Mouse (Mus musculus) hindbrain, embryonic 13.5 days (tissue): ENCODE results near the gene Gm7861. TPM values are rescaled to one million over a fixed set of nuclear protein-coding genes. Genes with fewer than 3 reads are reported as not detected.
"Not testable (repeated sequence)": the region's sequence is repeated elsewhere in the genome, so short reads cannot be mapped to it uniquely, and the experiment has no call there.

Experiments
- ATAC-seq: fragments of 200-750 bp; cut with Nextera tagmentation; 2 replicates; pipeline ENCODE4 v1.8.0; 2017; ENCODE audit warnings: moderate TSS enrichment; ENCODE audit not compliant: low FRiP score
- H3K27ac ChIP-seq: fragments of 300-500 bp; sonication (generic); 2 replicates; pipeline ENCODE4 v1.5.1; 2015; ENCODE audit warnings: inconsistent platforms, mild to moderate bottlenecking, moderate library complexity
- H3K27me3 ChIP-seq: fragments of 300-500 bp; sonication (generic); 2 replicates; pipeline ENCODE4 v1.6.1; 2015; ENCODE audit warnings: mild to moderate bottlenecking, inconsistent platforms
- H3K36me3 ChIP-seq: fragments of 300-500 bp; sonication (generic); 2 replicates; pipeline ENCODE4 v1.6.1; 2015; ENCODE audit warnings: mild to moderate bottlenecking, inconsistent platforms
- H3K4me1 ChIP-seq: fragments of 300-500 bp; sonication (generic); replicated peaks from 2 replicates; pipeline ENCODE4 v1.6.1; 2015; ENCODE audit warnings: inconsistent platforms
- H3K4me2 ChIP-seq: fragments of 300-500 bp; sonication (generic); 2 replicates; pipeline ENCODE4 v1.6.1; 2015; ENCODE audit warnings: inconsistent platforms, mild to moderate bottlenecking, moderate library complexity
- H3K4me3 ChIP-seq: fragments of 300-500 bp; sonication (generic); 2 replicates; pipeline ENCODE4 v1.5.1; 2015; ENCODE audit warnings: mild to moderate bottlenecking, inconsistent platforms
- H3K9ac ChIP-seq: fragments of 300-500 bp; sonication (generic); 2 replicates; pipeline ENCODE4 v1.6.1; 2015; ENCODE audit warnings: mild to moderate bottlenecking, inconsistent platforms
- H3K9me3 ChIP-seq: fragments of 300-500 bp; sonication (generic); 2 replicates; pipeline ENCODE4 v1.6.1; 2016; ENCODE audit warnings: inconsistent platforms
- WGBS: fragments of 180-500 bp; shearing (Covaris S2); methylation state at CpG from one replicate; pipeline ENCODE4 v1.1.7; 2015; 5-methylcytosine and 5-hydroxymethylcytosine counted together
- polyA plus RNA-seq: library from polyadenylated mRNA; unstranded; fragments of >200 nt; fragmentation: Nextera tagmentation; extraction: Ambion mirVana; gene quantifications from 2 replicates; pipeline ENCODE4 v1.2.1, GENCODE M21; 2015

Gene Gm7861
- polyA plus RNA-seq: not detected in 2 replicates

- H3K4me3 ChIP-seq, H3K4me1 ChIP-seq, H3K9ac ChIP-seq, H3K36me3 ChIP-seq, H3K4me2 ChIP-seq, H3K27me3 ChIP-seq, ATAC-seq, H3K27ac ChIP-seq, H3K9me3 ChIP-seq: not testable (repeated sequence)
- no CpG with 5 or more reads among the region's 1 CpGs for WGBS
Observed at GRCm38 (mm10) chr8:21594408-21594807, at the start of gene Gm7861. TSS of gene Gm7861 (minus strand) at chr8:21594508.

- WGBS: 83% methylated on average over 1 of the region's 1 CpGs
- H3K4me2 ChIP-seq, H3K4me1 ChIP-seq, ATAC-seq, H3K36me3 ChIP-seq, H3K9me3 ChIP-seq, H3K4me3 ChIP-seq, H3K9ac ChIP-seq, H3K27ac ChIP-seq, H3K27me3 ChIP-seq: not testable (repeated sequence)
Observed at GRCm38 (mm10) chr8:21617883-21618282, 23.6 kb upstream of the Gm7861 start, which contains the start of gene Defa26. TSS of gene Defa26 (plus strand) at chr8:21618183.

- not testable (repeated sequence) for H3K4me1 ChIP-seq, ATAC-seq, H3K27me3 ChIP-seq, H3K9me3 ChIP-seq, H3K4me3 ChIP-seq, H3K4me2 ChIP-seq, H3K27ac ChIP-seq, H3K36me3 ChIP-seq, H3K9ac ChIP-seq
- WGBS: no CpG with 5 or more reads among the region's 1 CpGs
Observed at GRCm38 (mm10) chr8:21582706-21583105, 11.6 kb downstream of the Gm7861 start, which contains the start of gene Defa28. TSS of gene Defa28 (plus strand) at chr8:21583006.

- ATAC-seq, H3K9me3 ChIP-seq, H3K27me3 ChIP-seq, H3K9ac ChIP-seq, H3K4me2 ChIP-seq, H3K4me3 ChIP-seq, H3K4me1 ChIP-seq, H3K36me3 ChIP-seq, H3K27ac ChIP-seq: not testable (repeated sequence)
- no CpG with 5 or more reads among the region's 1 CpGs for WGBS
Observed at GRCm38 (mm10) chr8:21565086-21565485, 29.2 kb downstream of the Gm7861 start, which contains the start of gene Defa37. TSS of gene Defa37 (plus strand) at chr8:21565386.

Other genes with a start within 250 kb of the Gm7861 start
- gene Defa2, start 216.0 kb downstream of the Gm7861 start, polyA plus RNA-seq: not detected in 2 replicates
- not detected in 2 replicates for gene Defa33, start 202.7 kb downstream of the Gm7861 start, polyA plus RNA-seq
- gene Defa36, start 167.1 kb downstream of the Gm7861 start, polyA plus RNA-seq: not detected in 2 replicates
- not detected in 2 replicates for gene Gm7849, start 137.9 kb downstream of the Gm7861 start, polyA plus RNA-seq
- not detected in 2 replicates for gene Defa20, start 85.2 kb downstream of the Gm7861 start, polyA plus RNA-seq
- not detected in 2 replicates for gene Defa32, start 65.5 kb downstream of the Gm7861 start, polyA plus RNA-seq
- not detected in 2 replicates for gene Defa37, start 29.1 kb downstream of the Gm7861 start, polyA plus RNA-seq
- not detected in 2 replicates for gene Defa28, start 11.5 kb downstream of the Gm7861 start, polyA plus RNA-seq
- gene Defa26, start 23.7 kb upstream of the Gm7861 start, polyA plus RNA-seq: not detected in 2 replicates
- gene Defa17, start 61.3 kb upstream of the Gm7861 start, polyA plus RNA-seq: not detected in 2 replicates
- gene Defa34, start 71.3 kb upstream of the Gm7861 start, polyA plus RNA-seq: not detected in 2 replicates
- gene AY761184, start 109.1 kb upstream of the Gm7861 start, polyA plus RNA-seq: not detected in 2 replicates
- not detected in 2 replicates for gene Defa24, start 140.0 kb upstream of the Gm7861 start, polyA plus RNA-seq
- gene Defb50, start 229.0 kb upstream of the Gm7861 start, polyA plus RNA-seq: not detected in 2 replicates
- not detected in 2 replicates for gene Defb2, start 245.4 kb upstream of the Gm7861 start, polyA plus RNA-seq